22 mouse cellular contexts compared by ENCODE assay signal in genomic region chr1:33636421-33637195, GRCm38 (mm10). TPM values are rescaled to one million over a fixed set of nuclear protein-coding genes. Genes with fewer than 3 reads are reported as not detected.
DNase-seq lines count a peak whose midpoint lies in the region; ATAC-seq and TF ChIP-seq lines count a peak whose summit lies in the region.
"Had no signal": no experiment of that assay in that cellular context is flagged by ENCODE, and none has a peak within 500 bp of the region (broad histone marks: within the 10 kb centered on the region; RNA-seq: fewer than 3 reads in every experiment).

No protein-coding gene starts in this region.

- intact Hi-C loops in heart, postnatal 14 days (cut with DNase I), result no loop called here
- intact Hi-C loops in left cerebral cortex, postnatal 4 days (cut with DNase I), result no loop called here

- no peak overlapping the region for H3K4me3 ChIP-seq in heart, embryonic 14.5 days (ENCODE audit: control insufficient read depth in 1 of 2, insufficient read depth in 1 of 2, low read depth in 1 of 2, low read length in 2 of 2)
- H3K4me3 ChIP-seq in liver, embryonic 11.5 days (ENCODE audit: low read depth, low read length), result no peak overlapping the region
- no peak overlapping the region for H3K4me3 ChIP-seq in liver, postnatal 0 days (ENCODE audit: low read depth, low read length)
- H3K4me3 ChIP-seq in E14TG2a.4 (replicated peaks; ENCODE audit: low read length) (peak overlapping the region; percentile 65), ES-E14 (ENCODE audit: insufficient read depth in 1 of 2, low read depth in 1 of 2, low read length in 2 of 2, poor library complexity in 1 of 2, severe bottlenecking in 1 of 2) (peak overlapping the region; percentile 54)
- H3K4me3 ChIP-seq: embryonic facial prominence, embryonic 15.5 days; heart, adult 2 months; layer of hippocampus, adult 2 months; limb, embryonic 12.5 days; midbrain, embryonic 12.5 days had no signal

- peak overlapping the region; percentile 43; the same call in 1 of the 2 replicates for H3K4me2 ChIP-seq in heart, embryonic 14.5 days (ENCODE audit: low read length)
- H3K4me2 ChIP-seq in liver, embryonic 11.5 days, result no peak overlapping the region
- no peak overlapping the region for H3K4me2 ChIP-seq in liver, postnatal 0 days (ENCODE audit: low read depth, low read length)
- H3K4me2 ChIP-seq: embryonic facial prominence, embryonic 15.5 days; limb, embryonic 12.5 days; midbrain, embryonic 12.5 days had no signal

- peaks cover 9% of the 10 kb centered on the region; the same call in 1 of the 2 replicates for H3K9me3 ChIP-seq in heart, embryonic 14.5 days (ENCODE audit: control insufficient read depth, low read length)
- H3K9me3 ChIP-seq in liver, embryonic 11.5 days (ENCODE audit: control insufficient read depth, low read length), result no peaks in the 10 kb centered on the region
- no peaks in the 10 kb centered on the region for H3K9me3 ChIP-seq in liver, postnatal 0 days (ENCODE audit: low read length)
- H3K9me3 ChIP-seq in E14TG2a.4 (ENCODE audit: low read length), result no peaks in the 10 kb centered on the region
- H3K9me3 ChIP-seq in ES-E14 (ENCODE audit: control insufficient read depth, insufficient read depth, low read depth, low read length), result no peaks in the 10 kb centered on the region
- H3K9me3 ChIP-seq: embryonic facial prominence, embryonic 15.5 days; midbrain, embryonic 12.5 days had no signal

- no peak for DNase-seq in heart, postnatal 14 days
- no peak for DNase-seq in liver, embryonic 11.5 days (ENCODE audit: low spot score)
- DNase-seq in liver, postnatal 0 days, result no peak
- peak; percentile 25 for DNase-seq in ES-E14 (ENCODE audit: low read depth, low spot score)
- DNase-seq in left cerebral cortex, postnatal 4 days, result no peak
- DNase-seq: adrenal gland, adult 2 months; cerebellum, adult 11 months; cerebellum, adult 9-11 months; gastrocnemius, postnatal 10 days; heart, adult 2 months; kidney, adult 9 months; kidney, postnatal 25 days; lung, postnatal 14 days; thymus, adult 18-20 months; thymus, postnatal 36 days had no signal

- peaks cover 0 to 2% of the 10 kb centered on the region in 2 experiments; a peak in 1 of 4 replicates for H3K4me1 ChIP-seq in heart, embryonic 14.5 days (ENCODE audit: control insufficient read depth in 2 of 2, insufficient read depth in 2 of 2, low read length in 2 of 2)
- H3K4me1 ChIP-seq in liver, embryonic 11.5 days (replicated peaks; ENCODE audit: control insufficient read depth, insufficient read depth, low read length), result peaks cover 6% of the 10 kb centered on the region
- H3K4me1 ChIP-seq in liver, postnatal 0 days (ENCODE audit: insufficient read depth), result peaks cover 5% of the 10 kb centered on the region
- H3K4me1 ChIP-seq in E14TG2a.4 (replicated peaks; ENCODE audit: low read depth, low read length) (peaks cover 23% of the 10 kb centered on the region), ES-E14 (ENCODE audit: control insufficient read depth in 2 of 2, insufficient read depth in 2 of 2, low read length in 2 of 2, poor library complexity in 1 of 2) (peaks cover 0 to 6% of the 10 kb centered on the region in 2 experiments; a peak in 2 of 4 replicates)
- H3K4me1 ChIP-seq: embryonic facial prominence, embryonic 15.5 days; limb, embryonic 12.5 days; midbrain, embryonic 12.5 days had no signal

- H3K36me3 ChIP-seq in heart, embryonic 14.5 days (ENCODE audit: control insufficient read depth, insufficient read depth, low read length), result peaks cover 19% of the 10 kb centered on the region
- peaks cover 23% of the 10 kb centered on the region for H3K36me3 ChIP-seq in liver, embryonic 11.5 days (ENCODE audit: control insufficient read depth, insufficient read depth, low read length)
- peaks cover 38% of the 10 kb centered on the region for H3K36me3 ChIP-seq in liver, postnatal 0 days (replicated peaks; ENCODE audit: insufficient read depth, low read length)
- H3K36me3 ChIP-seq in E14TG2a.4 (ENCODE audit: insufficient read depth, low read length), result peaks cover 31% of the 10 kb centered on the region
- no peaks in the 10 kb centered on the region; the same call in 1 of the 2 replicates for H3K36me3 ChIP-seq in ES-E14 (ENCODE audit: control insufficient read depth, insufficient read depth, low read length, poor library complexity, severe bottlenecking)

- H3K9ac ChIP-seq in heart, embryonic 14.5 days (ENCODE audit: low read length), result peak overlapping the region; percentile 50; the same call in 1 of the 2 replicates
- H3K9ac ChIP-seq in liver, embryonic 11.5 days (ENCODE audit: low read depth, low read length), result no peak overlapping the region
- no peak overlapping the region for H3K9ac ChIP-seq in liver, postnatal 0 days (replicated peaks)
- peak overlapping the region; percentile 9 for H3K9ac ChIP-seq in ES-E14 (ENCODE audit: insufficient read depth, low read depth, low read length, poor library complexity, severe bottlenecking)
- H3K9ac ChIP-seq: embryonic facial prominence, embryonic 15.5 days; limb, embryonic 12.5 days; midbrain, embryonic 12.5 days had no signal

- TF ChIP-seq EP300 in liver, postnatal 0 days (IDR thresholded peaks at IDR 0.05; ENCODE audit: low read depth), result no peak

- ATAC-seq in heart, embryonic 14.5 days (ENCODE audit: insufficient number of reproducible peaks, insufficient read depth, low FRiP score, low read depth), result no peak
- ATAC-seq in liver, embryonic 11.5 days (replicated peaks; ENCODE audit: low FRiP score), result no peak
- ATAC-seq in liver, postnatal 0 days, result no peak
- ATAC-seq: forebrain, embryonic 14.5 days had no signal

- no peak overlapping the region; a peak in 1 of 4 replicates for H3K27ac ChIP-seq in heart, embryonic 14.5 days (replicated peaks in 1 of 2; ENCODE audit: control insufficient read depth in 1 of 2, insufficient read depth in 1 of 2, low read depth in 2 of 2, low read length in 2 of 2)
- 0 out of 2 replicates have a peak overlapping the region, but pooled peaks have one; percentile 2 for H3K27ac ChIP-seq in liver, embryonic 11.5 days (ENCODE audit: low read depth, low read length)
- H3K27ac ChIP-seq in liver, postnatal 0 days (ENCODE audit: low read depth), result no peak overlapping the region
- peak overlapping the region; percentile 0 for H3K27ac ChIP-seq in ES-E14 (ENCODE audit: insufficient read depth, low read depth, low read length, poor library complexity, severe bottlenecking)
- H3K27ac ChIP-seq: embryonic facial prominence, embryonic 15.5 days; heart, adult 2 months; layer of hippocampus, adult 2 months; limb, embryonic 12.5 days; midbrain, embryonic 12.5 days had no signal

- H3K27me3 ChIP-seq in heart, embryonic 14.5 days (ENCODE audit: control insufficient read depth, insufficient read depth, low read length), result no peaks in the 10 kb centered on the region
- H3K27me3 ChIP-seq in liver, embryonic 11.5 days (replicated peaks; ENCODE audit: control insufficient read depth, insufficient read depth, low read length), result no peaks in the 10 kb centered on the region
- no peaks in the 10 kb centered on the region for H3K27me3 ChIP-seq in liver, postnatal 0 days (ENCODE audit: insufficient read depth, low read length)
- no peaks in the 10 kb centered on the region for H3K27me3 ChIP-seq in E14TG2a.4 (ENCODE audit: insufficient read depth, low read length)
- H3K27me3 ChIP-seq: embryonic facial prominence, embryonic 15.5 days; limb, embryonic 12.5 days; midbrain, embryonic 12.5 days had no signal

- no peak for TF ChIP-seq CTCF in liver, postnatal 0 days (IDR thresholded peaks at IDR 0.05; ENCODE audit: low read depth)
- no peak for TF ChIP-seq CTCF in E14TG2a.4 (conservative IDR thresholded peaks at IDR 0.05; ENCODE audit: low read length)

- WGBS in heart, embryonic 14.5 days, result 89% methylated on average over 10 of the region's 10 CpGs
- 93% methylated on average over 10 of the region's 10 CpGs for WGBS in liver, embryonic 11.5 days
- WGBS in liver, postnatal 0 days (ENCODE audit: insufficient replicate concordance), result 94% methylated on average over 10 of the region's 10 CpGs

- in situ Hi-C loops in ES-E14 (cut with MboI; ENCODE audit: low sequenced_read_pairs in 2 of 2, unreplicated experiment in 2 of 2), result no loop called here

TF ChIP-seq in ES-E14, 5 proteins besides CTCF, POLR2A, EP300 and RAD21:
- TF ChIP-seq CHD2 (IDR thresholded peaks at IDR 0.05; ENCODE audit: low read depth, low read length), result no peak
- TF ChIP-seq ZNF384 (IDR thresholded peaks at IDR 0.05; ENCODE audit: low read depth, low read length), result no peak
- no peak for TF ChIP-seq ZC3H11A (IDR thresholded peaks at IDR 0.05; ENCODE audit: borderline replicate concordance, low read depth, low read length)
- peak; percentile 94 for TF ChIP-seq MAFK (IDR thresholded peaks at IDR 0.05; ENCODE audit: insufficient read depth, low read depth, low read length)
- TF ChIP-seq HCFC1 (IDR thresholded peaks at IDR 0.05; ENCODE audit: borderline replicate concordance, insufficient read depth, low read length), result no peak
TF ChIP-seq in ES-E14: peak in this region for 1.

RNA-seq across cellular contexts. Expression of gene Prim2, which starts 33.0 kb away (rescaled TPM):
- 15.6 and 16.5 TPM in 2 replicates for polyA plus RNA-seq in heart, embryonic 14.5 days (2014; fragmentation: Nextera tagmentation; extraction: Ambion mirVana)
- total RNA-seq in heart, postnatal 14 days (2021), result 1 to 10 TPM; 2.9 to 4.3 TPM
- polyA plus RNA-seq in liver, embryonic 11.5 days (2014; fragmentation: Nextera tagmentation; extraction: Ambion mirVana), result 62.7 and 65.4 TPM in 2 replicates
- 14.1 and 15.7 TPM in 2 replicates for polyA plus RNA-seq in liver, postnatal 0 days (2015; fragmentation: Nextera tagmentation; extraction: Ambion mirVana)
- total RNA-seq in ES-E14 (2012; rRNA removed), result 34.7 and 39.0 TPM in 2 replicates
- total RNA-seq in left cerebral cortex, postnatal 4 days (2021), result 10 to 100 TPM; 14.5 to 15.9 TPM

Comparison
In these comparisons a context has a peak if more than half of its experiments do, and no peak if none do; other contexts are left out.
1. H3K27ac ChIP-seq: peak in liver, embryonic 11.5 days (single experiment) and ES-E14 (single experiment); none in heart, embryonic 14.5 days (0 of 2) and liver, postnatal 0 days (single experiment).
2. H3K4me3 ChIP-seq: peak in E14TG2a.4 (single experiment) and ES-E14 (2 of 2); none in heart, embryonic 14.5 days (0 of 2), liver, embryonic 11.5 days (single experiment) and liver, postnatal 0 days (single experiment).
3. H3K9ac ChIP-seq: peak in heart, embryonic 14.5 days (single experiment) and ES-E14 (single experiment); none in liver, embryonic 11.5 days (single experiment) and liver, postnatal 0 days (single experiment).